Mouse (Mus musculus) forebrain, embryonic 15.5 days (tissue): ENCODE results near the gene Prn. TPM values are rescaled to one million over a fixed set of nuclear protein-coding genes. Genes with fewer than 3 reads are reported as not detected.

Experiments used
- ATAC-seq: fragments of 200-750 bp; cut with Nextera tagmentation; replicated peaks from 2 replicates; pipeline ENCODE4 v1.8.0; 2017; ENCODE audit warnings: mild to moderate bottlenecking, moderate TSS enrichment, moderate library complexity
- H3K27ac ChIP-seq: fragments of 300-500 bp; sonication (generic); replicated peaks from 2 replicates; pipeline ENCODE4 v1.5.1; 2015; ENCODE audit warnings: mild to moderate bottlenecking, inconsistent platforms
- H3K27me3 ChIP-seq: fragments of 300-500 bp; sonication (generic); 2 replicates; pipeline ENCODE4 v1.6.1; 2015; ENCODE audit warnings: inconsistent platforms
- H3K36me3 ChIP-seq: fragments of 300-500 bp; sonication (generic); 2 replicates; pipeline ENCODE4 v1.6.1; 2015; ENCODE audit warnings: mild to moderate bottlenecking, inconsistent platforms
- H3K4me1 ChIP-seq: fragments of 300-500 bp; sonication (generic); 2 replicates; pipeline ENCODE4 v1.6.1; 2015; ENCODE audit warnings: inconsistent platforms
- H3K4me2 ChIP-seq: fragments of 300-500 bp; sonication (generic); replicated peaks from 2 replicates; pipeline ENCODE4 v1.6.1; 2015; ENCODE audit warnings: mild to moderate bottlenecking, inconsistent platforms
- H3K4me3 ChIP-seq: fragments of 300-500 bp; sonication (generic); 2 replicates; pipeline ENCODE4 v1.5.1; 2015; ENCODE audit warnings: mild to moderate bottlenecking, inconsistent platforms
- H3K9ac ChIP-seq: fragments of 300-500 bp; sonication (generic); replicated peaks from 2 replicates; pipeline ENCODE4 v1.6.1; 2015; ENCODE audit warnings: mild to moderate bottlenecking, inconsistent platforms
- H3K9me3 ChIP-seq: fragments of 300-500 bp; sonication (generic); 2 replicates; pipeline ENCODE4 v1.6.1; 2016; ENCODE audit warnings: inconsistent platforms
- WGBS: fragments of 180-500 bp; shearing (Covaris S2); methylation state at CpG from one replicate; pipeline ENCODE4 v1.1.7; 2015; ENCODE audit warnings: mixed read lengths; 5-methylcytosine and 5-hydroxymethylcytosine counted together
- polyA plus RNA-seq: library from polyadenylated mRNA; unstranded; fragments of >200 nt; fragmentation: Nextera tagmentation; extraction: Ambion mirVana; gene quantifications from 2 replicates; pipeline ENCODE4 v1.2.1, GENCODE M21; 2015

Prn gene
- polyA plus RNA-seq, 1 experiment from 2014 or later, result 0.22 TPM

GRCm38 (mm10) chr2:131988550-131988949, 78.8 kb downstream of the Prn start:
- peaks cover 5% of the 10 kb centered on the region; the same call in 1 of the 2 replicates for H3K4me1 ChIP-seq
- H3K27me3 ChIP-seq, result no peaks in the 10 kb centered on the region
- H3K9me3 ChIP-seq, result no peaks in the 10 kb centered on the region
- H3K27ac ChIP-seq, result no peak overlapping the region
- H3K36me3 ChIP-seq, result no peaks in the 10 kb centered on the region
- 86% methylated on average over 2 of the region's 2 CpGs for WGBS
- no peak for ATAC-seq
- no peak overlapping the region for H3K4me2 ChIP-seq
- H3K9ac ChIP-seq, result no peak overlapping the region
- H3K4me3 ChIP-seq, result no peak overlapping the region

- no peak for ATAC-seq
- no peaks in the 10 kb centered on the region for H3K27me3 ChIP-seq
- H3K36me3 ChIP-seq, result peaks cover 20% of the 10 kb centered on the region; the same call in 1 of the 2 replicates
- no peak overlapping the region for H3K4me2 ChIP-seq
- no peaks in the 10 kb centered on the region for H3K9me3 ChIP-seq
- no peak overlapping the region for H3K27ac ChIP-seq
- no peak overlapping the region for H3K4me3 ChIP-seq
- H3K4me1 ChIP-seq, result peaks cover 8% of the 10 kb centered on the region; the same call in 1 of the 2 replicates
- WGBS, result 81% methylated on average over 2 of the region's 2 CpGs
- H3K9ac ChIP-seq, result no peak overlapping the region
Measured at GRCm38 (mm10) chr2:131992487-131992886, 82.7 kb downstream of the Prn start.

- no peak overlapping the region for H3K4me3 ChIP-seq
Measured at GRCm38 (mm10) chr2:131993151-131993550, 83.4 kb downstream of the Prn start.

GRCm38 (mm10) chr2:131993563-131994088, 83.9 kb downstream of the Prn start:
- Histone ChIP-seq H3K27me3 (no peaks in the 10 kb centered on the region), H3K9me3 (no peaks in the 10 kb centered on the region), H3K27ac (no peak overlapping the region), H3K9ac (no peak overlapping the region), H3K4me3 (no peak overlapping the region), H3K4me2 (no peak overlapping the region), H3K4me1 (peaks cover 8% of the 10 kb centered on the region; the same call in 1 of the 2 replicates), H3K36me3 (peaks cover 26% of the 10 kb centered on the region; the same call in 1 of the 2 replicates)
- WGBS, result 14% methylated on average over 14 of the region's 14 CpGs
- peak; percentile 87 for ATAC-seq

More at GRCm38 (mm10) chr2:131993151-131993550, 83.4 kb downstream of the Prn start:
- ATAC-seq, result no peak
- Histone ChIP-seq H3K9ac (no peak overlapping the region), H3K9me3 (no peaks in the 10 kb centered on the region), H3K4me2 (no peak overlapping the region), H3K36me3 (peaks cover 23% of the 10 kb centered on the region; the same call in 1 of the 2 replicates), H3K27me3 (no peaks in the 10 kb centered on the region), H3K4me1 (peaks cover 8% of the 10 kb centered on the region; the same call in 1 of the 2 replicates), H3K27ac (no peak overlapping the region)
- 69% methylated on average over 4 of the region's 4 CpGs for WGBS

GRCm38 (mm10) chr2:131994971-131995370, 85.2 kb downstream of the Prn start:
- WGBS, result 98% methylated on average over 6 of the region's 6 CpGs
- no peaks in the 10 kb centered on the region for H3K9me3 ChIP-seq
- no peak overlapping the region for H3K9ac ChIP-seq

GRCm38 (mm10) chr2:131995742-131996141, 86.0 kb downstream of the Prn start:
- H3K4me1 ChIP-seq, result peaks cover 8% of the 10 kb centered on the region; the same call in 1 of the 2 replicates
- no peaks in the 10 kb centered on the region for H3K27me3 ChIP-seq
- ATAC-seq, result no peak
- H3K4me2 ChIP-seq, result no peak overlapping the region
- H3K9ac ChIP-seq, result no peak overlapping the region
- peaks cover 34% of the 10 kb centered on the region; the same call in 1 of the 2 replicates for H3K36me3 ChIP-seq
- WGBS, result 90% methylated on average over 12 of the region's 12 CpGs
- no peak overlapping the region for H3K27ac ChIP-seq
- no peaks in the 10 kb centered on the region for H3K9me3 ChIP-seq
- H3K4me3 ChIP-seq, result no peak overlapping the region

More at GRCm38 (mm10) chr2:131994971-131995370, 85.2 kb downstream of the Prn start:
- no peak for ATAC-seq
- Histone ChIP-seq H3K36me3 (peaks cover 30% of the 10 kb centered on the region; the same call in 1 of the 2 replicates), H3K4me2 (no peak overlapping the region), H3K4me3 (no peak overlapping the region), H3K27ac (no peak overlapping the region), H3K27me3 (no peaks in the 10 kb centered on the region), H3K4me1 (peaks cover 8% of the 10 kb centered on the region; the same call in 1 of the 2 replicates)

- H3K9ac ChIP-seq, result no peak overlapping the region
- peaks cover 8% of the 10 kb centered on the region; the same call in 1 of the 2 replicates for H3K4me1 ChIP-seq
- 84% methylated on average over 7 of the region's 7 CpGs for WGBS
- no peak overlapping the region for H3K4me3 ChIP-seq
- ATAC-seq, result no peak
- H3K27me3 ChIP-seq, result no peaks in the 10 kb centered on the region
- no peak overlapping the region for H3K4me2 ChIP-seq
- H3K27ac ChIP-seq, result no peak overlapping the region
- H3K36me3 ChIP-seq, result peaks cover 38% of the 10 kb centered on the region; the same call in 1 of the 2 replicates
- no peaks in the 10 kb centered on the region for H3K9me3 ChIP-seq
Measured at GRCm38 (mm10) chr2:131996369-131996768, 86.6 kb downstream of the Prn start.

GRCm38 (mm10) chr2:131997356-131997755, 87.6 kb downstream of the Prn start:
- H3K9ac ChIP-seq, result no peak overlapping the region
- no peaks in the 10 kb centered on the region for H3K9me3 ChIP-seq
- ATAC-seq, result no peak
- H3K4me1 ChIP-seq, result peaks cover 8% of the 10 kb centered on the region; the same call in 1 of the 2 replicates
- H3K4me2 ChIP-seq, result no peak overlapping the region
- no peak overlapping the region for H3K27ac ChIP-seq
- H3K27me3 ChIP-seq, result no peaks in the 10 kb centered on the region
- WGBS, result 19% methylated on average over 5 of the region's 5 CpGs
- H3K4me3 ChIP-seq, result no peak overlapping the region
- H3K36me3 ChIP-seq, result peaks cover 47% of the 10 kb centered on the region; the same call in 1 of the 2 replicates

- Histone ChIP-seq H3K4me2 (no peak overlapping the region), H3K4me3 (no peak overlapping the region), H3K4me1 (no peaks in the 10 kb centered on the region), H3K9ac (no peak overlapping the region), H3K27ac (no peak overlapping the region), H3K27me3 (no peaks in the 10 kb centered on the region), H3K9me3 (no peaks in the 10 kb centered on the region), H3K36me3 (peaks cover 47% of the 10 kb centered on the region)
- ATAC-seq, result no peak
- WGBS, result 89% methylated on average over 13 of the region's 13 CpGs
Measured at GRCm38 (mm10) chr2:132001696-132002334, 92.1 kb downstream of the Prn start.

GRCm38 (mm10) chr2:132003916-132004315, 94.2 kb downstream of the Prn start:
- Histone ChIP-seq H3K4me3 (no peak overlapping the region), H3K27me3 (no peaks in the 10 kb centered on the region), H3K4me2 (no peak overlapping the region), H3K4me1 (no peaks in the 10 kb centered on the region), H3K9ac (no peak overlapping the region), H3K36me3 (peaks cover 50% of the 10 kb centered on the region), H3K9me3 (no peaks in the 10 kb centered on the region), H3K27ac (no peak overlapping the region)
- whole genome bisulfite sequencing, result 79% methylated on average over 5 of the region's 5 CpGs
- ATAC-seq, result no peak

GRCm38 (mm10) chr2:132004495-132005136, 94.9 kb downstream of the Prn start:
- Histone ChIP-seq H3K27me3 (no peaks in the 10 kb centered on the region), H3K4me1 (no peaks in the 10 kb centered on the region), H3K9me3 (no peaks in the 10 kb centered on the region), H3K27ac (no peak overlapping the region), H3K36me3 (peaks cover 52% of the 10 kb centered on the region), H3K9ac (no peak overlapping the region), H3K4me2 (no peak overlapping the region), H3K4me3 (no peak overlapping the region)
- no peak for ATAC-seq
- WGBS, result 84% methylated on average over 9 of the region's 9 CpGs

- H3K4me2 ChIP-seq, result no peak overlapping the region
- H3K9ac ChIP-seq, result no peak overlapping the region
- H3K4me1 ChIP-seq, result no peaks in the 10 kb centered on the region
- H3K27me3 ChIP-seq, result no peaks in the 10 kb centered on the region
- H3K27ac ChIP-seq, result no peak overlapping the region
- ATAC-seq, result no peak
- H3K4me3 ChIP-seq, result no peak overlapping the region
- WGBS, result 93% methylated on average over 4 of the region's 4 CpGs
- H3K36me3 ChIP-seq, result peaks cover 56% of the 10 kb centered on the region
- H3K9me3 ChIP-seq, result no peaks in the 10 kb centered on the region
Measured at GRCm38 (mm10) chr2:132005445-132005844, 95.7 kb downstream of the Prn start.
